ENCODE assay signal across 12 mouse cellular contexts in the genomic region with DNA sequence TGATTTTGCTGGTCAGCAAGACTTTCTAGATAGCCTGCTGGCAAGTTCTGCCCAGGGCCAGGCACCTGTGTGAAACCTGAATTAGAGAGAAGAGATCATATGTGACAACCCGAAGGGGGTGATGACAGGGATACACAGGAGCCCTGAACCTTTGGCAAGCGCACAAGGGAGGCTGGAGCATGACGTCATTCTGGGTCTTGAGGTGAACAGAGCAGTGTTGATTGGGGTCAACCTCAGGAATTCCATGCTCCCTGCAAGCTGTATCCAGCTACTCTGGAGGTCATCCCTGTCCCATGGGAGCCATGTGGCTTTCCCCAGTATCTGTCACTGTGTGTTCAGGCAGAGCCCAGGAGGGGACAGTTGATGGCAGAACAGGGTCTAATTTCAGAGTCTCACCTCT. TPM values are rescaled to one million over a fixed set of nuclear protein-coding genes. Genes with fewer than 3 reads are reported as not detected.
DNase-seq lines count a peak whose midpoint lies in the region; ATAC-seq lines count a peak whose summit lies in the region.
"Had no signal": no experiment of that assay in that cellular context is flagged by ENCODE, and none has a peak within 500 bp of the region (broad histone marks: within the 10 kb centered on the region; RNA-seq: fewer than 3 reads in every experiment).

No protein-coding gene starts in this region.

- no peaks in the 10 kb centered on the region for H3K9me3 ChIP-seq in kidney, embryonic 16.5 days (ENCODE audit: low read length)
- H3K9me3 ChIP-seq in forebrain, embryonic 16.5 days (ENCODE audit: control insufficient read depth, low read length), result no peaks in the 10 kb centered on the region
- no peaks in the 10 kb centered on the region for H3K9me3 ChIP-seq in midbrain, embryonic 16.5 days (replicated peaks; ENCODE audit: control insufficient read depth, low read length, poor library complexity, severe bottlenecking)
- H3K9me3 ChIP-seq: lung, embryonic 15.5 days had no signal

- WGBS in kidney, embryonic 16.5 days, result 26% methylated on average over 3 of the region's 3 CpGs
- 56% methylated on average over 3 of the region's 3 CpGs for WGBS in forebrain, embryonic 16.5 days
- WGBS in midbrain, embryonic 16.5 days, result 69% methylated on average over 3 of the region's 3 CpGs

- H3K4me2 ChIP-seq in kidney, embryonic 16.5 days (replicated peaks; ENCODE audit: low read depth, low read length), result no peak overlapping the region
- no peak overlapping the region for H3K4me2 ChIP-seq in forebrain, embryonic 16.5 days (ENCODE audit: low read length)
- no peak overlapping the region for H3K4me2 ChIP-seq in midbrain, embryonic 16.5 days (ENCODE audit: low read length)
- H3K4me2 ChIP-seq: lung, embryonic 15.5 days had no signal

- no peaks in the 10 kb centered on the region for H3K36me3 ChIP-seq in kidney, embryonic 16.5 days (ENCODE audit: insufficient read depth, low read length)
- H3K36me3 ChIP-seq in forebrain, embryonic 16.5 days (ENCODE audit: control insufficient read depth, insufficient read depth), result no peaks in the 10 kb centered on the region
- H3K36me3 ChIP-seq in midbrain, embryonic 16.5 days (ENCODE audit: control insufficient read depth, insufficient read depth, low read length), result no peaks in the 10 kb centered on the region
- H3K36me3 ChIP-seq: lung, embryonic 15.5 days had no signal

- DNase-seq in gastrocnemius, adult 18-20 months (ENCODE audit: low spot score), result peak; percentile 73
- no peak for DNase-seq in gastrocnemius, postnatal 4 days (ENCODE audit: low spot score in 2 of 2)
- DNase-seq in kidney, adult 11 months, result no peak
- no peak for DNase-seq in ovary, postnatal 10 days (ENCODE audit: low spot score)
- no peak for DNase-seq in adipocyte (ENCODE audit: low spot score)
- DNase-seq: embryo, embryonic 11 days; spleen, adult 18-20 months had no signal

- H3K27ac ChIP-seq in kidney, embryonic 16.5 days (ENCODE audit: low read length), result peak overlapping the region; percentile 50; the same call in 1 of the 2 replicates
- H3K27ac ChIP-seq in forebrain, embryonic 16.5 days (ENCODE audit: low read length), result peak overlapping the region; percentile 51
- peak overlapping the region; percentile 18; the same call in 1 of the 2 replicates for H3K27ac ChIP-seq in midbrain, embryonic 16.5 days (ENCODE audit: low read length)

- no peak for ATAC-seq in kidney, embryonic 16.5 days (ENCODE audit: low FRiP score, low TSS enrichment)
- ATAC-seq in forebrain, embryonic 16.5 days, result no peak
- no peak for ATAC-seq in midbrain, embryonic 16.5 days

- no peak overlapping the region for H3K4me3 ChIP-seq in kidney, embryonic 16.5 days (ENCODE audit: low read length)
- H3K4me3 ChIP-seq in forebrain, embryonic 16.5 days (replicated peaks; ENCODE audit: low read length), result no peak overlapping the region
- no peak overlapping the region for H3K4me3 ChIP-seq in midbrain, embryonic 16.5 days (ENCODE audit: low read depth, low read length)
- H3K4me3 ChIP-seq: lung, embryonic 15.5 days had no signal

- H3K9ac ChIP-seq in kidney, embryonic 16.5 days (replicated peaks; ENCODE audit: low read length), result no peak overlapping the region
- H3K9ac ChIP-seq in forebrain, embryonic 16.5 days (replicated peaks; ENCODE audit: low read depth, low read length), result no peak overlapping the region
- no peak overlapping the region for H3K9ac ChIP-seq in midbrain, embryonic 16.5 days (ENCODE audit: low read depth, low read length)
- H3K9ac ChIP-seq: lung, embryonic 15.5 days had no signal

- peaks cover 80% of the 10 kb centered on the region for H3K4me1 ChIP-seq in kidney, embryonic 16.5 days (ENCODE audit: insufficient read depth, low read length)
- peaks cover 74% of the 10 kb centered on the region for H3K4me1 ChIP-seq in forebrain, embryonic 16.5 days (replicated peaks; ENCODE audit: control insufficient read depth, insufficient read depth, low read length)
- H3K4me1 ChIP-seq in midbrain, embryonic 16.5 days (ENCODE audit: control insufficient read depth, insufficient read depth, low read length), result peaks cover 77% of the 10 kb centered on the region

- H3K27me3 ChIP-seq in kidney, embryonic 16.5 days (ENCODE audit: insufficient read depth, low read length), result no peaks in the 10 kb centered on the region
- no peaks in the 10 kb centered on the region for H3K27me3 ChIP-seq in forebrain, embryonic 16.5 days (replicated peaks; ENCODE audit: control insufficient read depth, insufficient read depth, low read length)
- no peaks in the 10 kb centered on the region for H3K27me3 ChIP-seq in midbrain, embryonic 16.5 days (ENCODE audit: control insufficient read depth, insufficient read depth, low read depth, low read length)
- H3K27me3 ChIP-seq: CH12.LX; lung, embryonic 15.5 days had no signal

RNA-seq across cellular contexts. Expression of gene Zmiz1, which starts 38.0 kb away (rescaled TPM):
- total RNA-seq in gastrocnemius, adult 18-20 months (2021), result 10 to 100 TPM; 26.6 to 28.6 TPM
- total RNA-seq in gastrocnemius, postnatal 4 days (2021), result 10 to 100 TPM; 53.8 to 55.2 TPM
- polyA plus RNA-seq in kidney, embryonic 16.5 days (2015; fragmentation: Nextera tagmentation; extraction: Ambion mirVana), result 36.0 and 46.6 TPM in 2 replicates
- polyA plus RNA-seq in forebrain, embryonic 16.5 days (2015; fragmentation: Nextera tagmentation; extraction: Ambion mirVana), result 52.6 and 56.6 TPM in 2 replicates
- 54.2 and 58.0 TPM in 2 replicates for polyA plus RNA-seq in midbrain, embryonic 16.5 days (2015; fragmentation: Nextera tagmentation; extraction: Ambion mirVana)
